Mouse (Mus musculus): ENCODE measurements around the gene Neil3.

DNA sequence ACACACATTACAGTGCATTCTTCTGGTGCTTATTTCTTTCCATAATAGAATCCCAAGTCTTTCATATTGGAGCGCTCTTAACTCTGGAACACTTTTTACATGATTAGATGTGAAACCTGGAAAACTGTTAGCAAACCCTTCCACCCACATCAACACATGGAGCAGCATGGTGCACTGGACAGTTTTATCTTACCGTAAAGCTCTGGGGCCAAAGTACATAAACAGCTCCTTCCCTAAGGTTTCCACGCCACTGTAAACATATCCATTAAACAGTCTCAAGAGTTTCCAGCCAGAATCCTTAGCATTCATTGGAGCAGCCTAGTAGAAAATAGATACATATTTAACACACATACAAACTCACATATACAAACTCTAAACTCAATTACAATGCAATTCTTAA is 15.4 kb downstream of the Neil3 start:
- TF ChIP-seq CTCF (IDR thresholded peaks at IDR 0.05; ENCODE audit: extremely low read depth, insufficient read depth, low read length) (no peak), POLR2A (IDR thresholded peaks at IDR 0.05; ENCODE audit: extremely low read depth, insufficient read depth, low read length) (no peak)

Data from cortical plate, adult 2 months (tissue).